Mouse (Mus musculus) right cerebral cortex, adult 18-20 months (tissue): ENCODE data around the gene Dld.

Experiments
- DNase-seq: peaks from one replicate; pipeline ENCODE4 v3.0.0; 2022; ENCODE audit warnings: mixed read lengths

Gene Dld

GRCm38 (mm10) chr12:31293361-31294142, 57.7 kb downstream of the Dld start:
- no peak for DNase-seq

- DNase-seq, result no peak
These were observed 60.3 kb downstream of the Dld start for GRCm38 (mm10) chr12:31290951-31291350.

- no peak for DNase-seq
These were observed 62.2 kb downstream of the Dld start for GRCm38 (mm10) chr12:31289046-31289445.

GRCm38 (mm10) chr12:31283617-31284136, 67.6 kb downstream of the Dld start:
- DNase-seq, result no peak

- no peak for DNase-seq
These were observed 68.1 kb downstream of the Dld start for GRCm38 (mm10) chr12:31283131-31283530.

GRCm38 (mm10) chr12:31282241-31282640, 69.0 kb downstream of the Dld start:
- DNase-seq, result no peak
